Mouse (Mus musculus) heart, adult 2 months (tissue): Measurements from ENCODE around the gene Gucy2c.

Experiments used
- CTCF ChIP-seq: fragments of 200-600 bp; IDR thresholded peaks from 2 replicates; pipeline ENCODE4 v1.8.1; 2022; ENCODE audit warnings: antibody characterized with exemption, mild to moderate bottlenecking, moderate library complexity
- EP300 ChIP-seq: fragments of 200-500 bp; IDR thresholded peaks from 2 replicates; pipeline ENCODE4 v1.6.1; 2011; ENCODE audit warnings: low read depth, low read length, control low read depth; ENCODE audit not compliant: insufficient read depth

DNA sequence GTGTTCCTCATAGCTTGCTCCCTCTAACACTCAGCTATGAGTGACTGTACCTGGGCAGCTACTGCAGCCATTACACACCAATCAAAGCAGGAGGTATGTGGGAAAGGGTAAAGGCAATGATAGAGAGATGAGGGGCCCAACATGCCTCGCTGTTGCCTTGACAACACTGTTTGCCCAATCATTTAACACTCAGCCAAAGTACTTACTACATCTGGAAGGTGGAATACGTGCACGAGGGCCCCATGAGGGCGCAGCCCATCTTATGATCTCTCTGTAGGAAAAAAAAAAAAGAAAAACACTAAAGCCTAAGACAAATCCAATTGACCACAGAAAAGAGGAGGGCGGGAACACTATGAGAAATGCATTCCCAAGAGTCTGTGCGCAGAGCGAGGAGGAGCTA, 11.7 kb downstream of the Gucy2c start:
- TF ChIP-seq CTCF (no peak), EP300 (no peak)
